Mouse (Mus musculus): ENCODE measurements around the gene Scfd2.

- TF ChIP-seq EP300 (optimal IDR thresholded peaks at IDR 0.05) (no peak), CTCF (IDR thresholded peaks at IDR 0.05; ENCODE audit: low read depth) (no peak)
Measured at GRCm38 (mm10) chr5:74158929-74159632, 372.5 kb downstream of the Scfd2 start.

All from stomach, postnatal 0 days (tissue).